Mouse (Mus musculus) adrenal gland, postnatal 4 days (tissue): ENCODE results near the gene Wdtc1. TPM values are rescaled to one million over a fixed set of nuclear protein-coding genes. Genes with fewer than 3 reads are reported as not detected.

ENCODE experiments used
- DNase-seq, 2 experiments: peaks; one replicate each; pipeline ENCODE4 v3.0.0; 2021 to 2022; ENCODE audit warnings: low spot score in 2 of 2, mixed read lengths in 2 of 2
- microRNA-seq: library from miRNA; unstranded; fragments of <30 nt; microRNA quantifications from one replicate; pipeline ENCODE4 v1.2.0, GENCODE M21; 2021
- total RNA-seq, 2 experiments: library from RNA; stranded (reverse); gene quantifications; 2 replicates each; pipeline ENCODE4 v1.2.3; 2021

Gene Wdtc1
- total RNA-seq, 2 experiments from 2014 or later: 36.3 to 39.9 TPM

DNA sequence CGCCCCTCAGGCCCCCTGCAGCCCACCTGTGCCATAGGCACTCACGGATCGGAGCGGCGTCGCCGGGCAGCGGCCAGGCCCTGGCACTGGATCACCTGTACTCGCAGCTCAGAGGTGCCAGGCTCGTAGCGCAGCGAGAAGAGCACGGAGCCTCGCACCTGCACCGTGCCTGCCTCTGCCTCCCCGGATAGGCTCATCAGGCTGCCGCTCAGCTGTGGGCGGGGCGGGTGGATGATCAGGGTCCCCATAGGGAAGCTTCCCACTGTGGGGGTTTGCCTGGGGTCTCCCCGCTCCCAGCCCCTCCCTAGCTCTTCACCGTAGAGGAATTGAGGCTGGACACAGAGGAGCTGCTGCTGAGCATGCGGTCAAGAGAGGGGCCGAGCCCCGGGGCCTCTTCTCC is 96.5 kb downstream of the Wdtc1 start:
- no peak for DNase-seq

DNA sequence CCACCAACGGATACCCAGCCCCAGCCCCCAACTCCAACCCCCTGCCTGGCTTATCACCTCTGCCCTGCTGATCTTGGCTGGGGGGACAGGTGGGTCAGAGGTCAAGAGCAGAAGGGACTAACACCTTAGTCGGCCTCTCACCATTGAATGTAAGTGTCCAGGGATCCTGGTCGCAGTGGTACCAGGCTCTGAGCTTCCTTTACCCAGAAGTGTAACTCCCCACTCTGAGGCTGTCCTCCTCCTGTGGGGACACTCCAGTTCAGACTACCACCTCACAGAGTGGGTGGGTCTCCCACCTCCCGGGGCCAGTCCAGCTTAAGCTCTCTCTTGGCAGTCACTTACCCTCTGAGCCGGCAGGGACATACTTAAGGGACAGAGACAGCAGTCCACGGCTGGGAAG is 97.9 kb downstream of the Wdtc1 start:
- no peak for DNase-seq

DNA sequence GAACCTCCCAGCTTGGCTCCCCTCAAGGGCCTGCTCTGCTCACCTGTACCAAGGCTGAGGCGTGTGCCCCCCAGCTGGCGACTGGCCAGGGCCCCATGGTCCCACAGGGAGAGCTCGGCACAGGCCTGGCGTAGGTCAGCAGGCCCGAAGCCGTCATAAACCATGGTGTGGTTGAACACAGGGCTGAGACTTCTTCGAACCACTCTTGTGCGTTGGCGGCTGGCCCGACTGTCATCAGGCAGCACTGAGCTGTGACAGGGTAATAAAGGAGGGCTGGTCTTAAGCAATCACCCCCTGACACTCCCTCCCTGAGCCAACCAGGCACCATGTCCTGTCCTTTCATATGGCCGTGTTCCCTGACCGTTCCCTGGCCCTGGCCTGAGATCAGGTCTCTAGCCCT is 99.9 kb downstream of the Wdtc1 start:
- no peak for DNase-seq

DNA sequence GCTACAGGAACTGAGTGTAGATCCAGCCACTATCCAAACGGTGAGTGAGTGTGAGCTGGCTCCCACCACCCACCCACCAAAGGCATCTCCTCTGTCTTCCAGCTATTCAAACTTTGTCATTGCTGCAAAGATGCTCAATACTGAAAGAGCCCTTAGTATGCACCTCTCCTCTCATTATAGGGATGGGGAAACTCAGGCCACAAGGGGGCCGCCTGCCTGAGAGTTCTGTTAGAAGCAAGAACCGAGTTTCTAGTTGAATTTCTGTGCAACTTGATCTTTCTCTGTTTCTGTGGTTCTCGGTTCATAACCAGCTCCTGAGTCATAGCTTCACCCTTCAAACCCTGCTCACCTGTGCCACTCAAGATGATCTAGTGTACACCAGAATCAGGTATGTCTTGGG is 101.2 kb downstream of the Wdtc1 start:
- DNase-seq: no peak

DNA sequence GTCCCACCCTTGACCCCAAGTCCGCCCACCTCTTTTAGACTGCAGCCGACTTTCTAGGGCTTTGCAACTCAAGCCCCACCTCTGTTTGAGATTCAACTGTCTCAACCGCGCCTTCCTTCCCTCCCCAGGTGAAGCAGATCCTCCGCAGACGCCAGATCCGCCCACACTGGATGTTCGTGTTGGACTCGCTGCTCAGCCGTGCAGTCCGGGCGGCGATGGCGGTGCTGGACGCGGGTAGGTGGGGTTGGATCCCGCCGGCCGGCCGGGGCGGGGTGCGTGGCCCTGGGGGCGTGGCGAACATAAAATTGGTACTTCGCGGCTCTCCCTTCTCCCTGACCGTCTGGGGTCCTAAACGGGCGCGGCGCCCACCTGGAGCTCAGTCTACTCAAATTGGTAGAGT is 102.1 kb downstream of the Wdtc1 start:
- DNase-seq: no peak

DNA sequence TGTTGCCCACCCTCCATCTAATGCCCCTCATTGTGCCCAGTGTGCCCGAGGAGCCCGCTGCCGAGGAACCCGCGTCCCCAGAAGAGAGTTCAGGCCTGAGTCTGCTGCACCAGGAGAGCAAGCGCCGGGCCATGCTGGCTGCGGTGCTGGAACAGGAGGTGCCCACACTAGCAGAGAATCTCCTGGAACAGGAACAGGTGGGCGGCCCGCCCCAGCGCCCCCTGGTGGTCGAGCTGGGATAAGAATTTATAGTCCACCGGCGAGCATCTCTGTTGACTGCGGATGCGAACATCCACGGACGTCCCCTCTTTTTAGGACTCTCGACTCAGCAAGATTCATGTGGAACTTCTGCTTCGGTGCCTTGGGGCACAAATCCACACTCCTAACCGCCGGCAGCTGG is 102.7 kb downstream of the Wdtc1 start:
- DNase-seq: peak; percentile 67 to 75

DNA sequence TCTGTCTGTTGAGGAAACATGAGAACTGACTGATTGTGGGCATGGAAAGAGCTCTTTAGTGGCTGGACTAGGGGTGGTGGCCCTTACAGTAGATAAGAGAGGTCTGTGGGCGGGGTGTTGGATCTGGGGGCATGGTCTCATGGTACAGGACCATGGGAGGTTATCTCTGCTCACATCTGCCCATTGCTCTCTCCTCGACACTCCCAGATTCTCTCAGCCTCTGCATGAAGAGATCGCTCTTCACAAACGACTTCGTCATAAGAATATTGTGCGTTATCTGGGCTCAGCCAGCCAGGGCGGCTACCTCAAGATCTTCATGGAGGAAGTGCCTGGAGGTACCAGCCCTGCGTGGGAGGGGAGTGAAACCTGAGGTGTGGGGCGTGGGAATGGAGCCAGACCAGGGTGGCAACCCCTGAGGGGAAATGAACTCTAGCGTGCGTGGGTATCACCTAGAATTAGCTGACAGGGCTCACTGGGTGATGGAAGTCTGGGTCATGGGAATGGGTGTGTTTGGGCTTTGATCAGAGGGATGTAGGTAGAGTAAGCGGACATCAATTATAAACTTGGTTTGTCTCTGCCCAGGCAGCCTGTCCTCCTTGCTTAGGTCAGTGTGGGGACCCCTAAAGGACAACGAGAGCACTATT is 105.4 kb downstream of the Wdtc1 start:
- DNase-seq: no peak

DNA sequence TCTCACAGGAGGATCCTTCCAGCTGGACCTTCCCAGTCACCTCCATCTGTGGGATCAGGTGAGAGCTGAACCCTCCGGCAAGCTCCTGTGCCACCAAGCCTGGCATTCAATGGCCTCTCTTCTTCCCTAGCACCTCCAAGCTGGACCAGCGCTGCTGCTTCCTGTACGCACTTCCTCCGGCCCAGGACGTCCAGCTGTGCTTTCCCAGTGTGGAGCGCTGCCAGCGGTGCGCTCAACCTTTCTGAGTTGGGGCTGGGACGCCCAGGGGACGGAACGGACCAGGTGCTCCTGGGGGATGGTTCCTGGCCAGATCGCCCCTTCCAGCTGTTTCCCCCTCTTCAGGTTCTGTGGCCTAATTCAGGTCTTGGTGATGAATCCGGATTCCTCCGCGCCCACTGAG is 106.2 kb downstream of the Wdtc1 start:
- no peak for DNase-seq

DNA sequence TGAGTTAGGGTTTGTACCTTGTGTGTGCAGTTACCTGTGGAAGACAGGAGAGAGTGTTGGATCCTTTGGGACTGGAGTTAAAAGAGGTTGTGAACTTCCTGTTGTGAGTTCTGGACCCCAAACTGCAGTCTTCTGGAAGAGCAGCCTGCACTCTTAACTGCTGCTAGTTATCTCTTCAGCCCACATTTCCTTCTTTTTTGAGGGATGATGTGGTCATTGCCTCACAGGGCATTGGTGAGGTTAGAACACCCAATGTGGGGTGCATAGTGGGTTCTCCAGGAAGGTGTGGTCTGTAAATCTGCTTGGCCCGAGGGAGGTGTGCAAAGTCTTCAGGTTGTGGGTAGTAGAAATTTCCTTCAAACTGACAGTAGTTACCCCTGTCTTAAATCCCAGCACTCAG is 109.0 kb downstream of the Wdtc1 start:
- DNase-seq: no peak

DNA sequence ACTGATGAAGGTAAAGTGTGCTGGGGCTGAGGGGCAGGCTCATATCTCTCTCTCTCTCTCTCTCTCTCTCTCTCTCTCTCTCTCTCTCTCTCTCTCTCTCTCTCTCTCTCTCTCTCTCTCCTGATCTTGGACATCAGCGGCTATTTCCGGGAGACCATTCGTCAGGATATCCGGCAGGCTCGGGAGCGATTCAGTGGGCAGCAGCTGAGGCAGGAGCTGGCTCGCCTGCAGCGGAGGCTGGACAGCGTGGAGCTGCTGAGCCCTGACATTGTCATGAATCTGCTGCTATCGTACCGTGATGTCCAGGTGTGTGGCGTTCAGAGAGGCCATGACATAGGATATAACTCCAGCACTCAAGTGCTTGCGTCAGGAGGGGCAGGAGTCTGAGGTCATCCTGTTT is 109.7 kb downstream of the Wdtc1 start:
- DNase-seq: no peak

DNA sequence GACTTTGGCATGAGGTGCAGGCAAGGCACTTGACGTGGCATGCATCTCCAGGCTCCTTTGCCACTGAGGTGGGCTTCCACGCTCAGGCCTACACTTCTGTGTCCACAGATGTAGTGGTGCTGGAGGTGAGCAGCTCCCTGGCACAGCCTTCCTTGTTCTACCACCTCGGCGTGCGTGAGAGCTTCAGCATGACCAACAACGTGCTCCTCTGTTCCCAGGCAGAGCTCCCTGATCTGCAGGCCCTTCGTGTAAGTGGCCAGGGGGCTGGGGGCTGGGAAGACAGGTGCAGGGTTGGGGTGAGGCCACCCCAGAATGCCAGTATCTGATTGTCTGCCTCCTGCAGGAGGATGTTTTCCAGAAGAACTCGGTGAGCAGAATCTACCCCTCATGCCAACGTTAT is 110.6 kb downstream of the Wdtc1 start:
- no peak for DNase-seq

Small RNAs within 50 kb of the gene (microRNA-seq; reads per million reads assigned to microRNA genes)
- 8.9 reads per million, percentile 22 among the genes with 10 or more reads in this experiment for gene Mir5122

Other genes with a start within 250 kb of the Wdtc1 start
- 100 to 1,000 TPM; 155 to 157 TPM for gene Wasf2, start 223.0 kb downstream of the Wdtc1 start, total RNA-seq
- 1 to 10 TPM; 2.3 to 5.2 TPM for gene Cd164l2, start 141.3 kb downstream of the Wdtc1 start, total RNA-seq
- under 1 TPM in 1 of 2 experiments, not detected in 1; 0.31 TPM for gene Gpr3, start 140.9 kb downstream of the Wdtc1 start, total RNA-seq
- gene Map3k6, start 112.7 kb downstream of the Wdtc1 start, total RNA-seq: 10 to 100 TPM; 24.8 to 25.2 TPM
- 1 to 10 TPM; 1.5 to 2.4 TPM for gene Sytl1, start 90.4 kb downstream of the Wdtc1 start, total RNA-seq
- gene Tmem222, start 75.7 kb downstream of the Wdtc1 start, total RNA-seq: 10 to 100 TPM; 65.5 to 78.0 TPM
- gene Slc9a1, start 16.2 kb upstream of the Wdtc1 start, total RNA-seq: 10 to 100 TPM; 52.9 to 54.4 TPM
- under 1 TPM; 0.73 to 0.78 TPM for gene Tent5b, start 126.7 kb upstream of the Wdtc1 start, total RNA-seq
- gene Trnp1, start 145.1 kb upstream of the Wdtc1 start, total RNA-seq: 1 to 10 TPM; 6.9 to 8.0 TPM
- 1 to 10 TPM; 5.0 to 8.0 TPM for gene Kdf1, start 165.5 kb upstream of the Wdtc1 start, total RNA-seq
- 100 to 1,000 TPM; 129 to 136 TPM for gene Nudc, start 192.5 kb upstream of the Wdtc1 start, total RNA-seq
- gene Nr0b2, start 199.9 kb upstream of the Wdtc1 start, total RNA-seq: 10 to 100 TPM; 20.2 to 24.6 TPM
- gene Gpatch3, start 221.3 kb upstream of the Wdtc1 start, total RNA-seq: 10 to 100 TPM; 10.4 to 14.5 TPM
- gene Gpn2, start 230.9 kb upstream of the Wdtc1 start, total RNA-seq: 10 to 100 TPM; 13.7 to 16.6 TPM
- 1 to 10 TPM; 3.7 to 4.3 TPM for gene Sfn, start 248.7 kb upstream of the Wdtc1 start, total RNA-seq